Mouse (Mus musculus): ENCODE results near the gene Zfp454. TPM values are rescaled to one million over a fixed set of nuclear protein-coding genes. Genes with fewer than 3 reads are reported as not detected.

Gene Zfp454
- 0.28 and 0.29 TPM in 2 replicates for polyA plus RNA-seq (2015; fragmentation: Nextera tagmentation; extraction: Ambion mirVana)

- H3K36me3 ChIP-seq (ENCODE audit: control insufficient read depth, insufficient read depth): no peaks in the 10 kb centered on the region
- H3K4me1 ChIP-seq (ENCODE audit: control insufficient read depth, low read depth, low read length): no peaks in the 10 kb centered on the region; the same call in none of the 2 replicates
- H3K4me3 ChIP-seq (ENCODE audit: low read depth, low read length): peak within 1 kb of the TSS; percentile 44
- ATAC-seq (ENCODE audit: low read depth): peak; percentile 56
- no peak within 1 kb of the TSS for H3K9ac ChIP-seq (ENCODE audit: low read depth, low read length)
- H3K27me3 ChIP-seq (ENCODE audit: control insufficient read depth, insufficient read depth, low read depth, low read length): no peaks in the 10 kb centered on the region
- no peaks in the 10 kb centered on the region for H3K9me3 ChIP-seq (replicated peaks; ENCODE audit: control insufficient read depth, low read length)
- peak within 1 kb of the TSS; percentile 57 for H3K4me2 ChIP-seq (ENCODE audit: low read depth, low read length)
- WGBS (ENCODE audit: insufficient replicate concordance): 6% methylated on average over 26 of the region's 26 CpGs
- no peak within 1 kb of the TSS for H3K27ac ChIP-seq (ENCODE audit: low read length)
Measured at GRCm38 (mm10) chr11:50887390-50888128, at the start of gene Zfp454. Gene Zfp454, minus strand, starts transcription at chr11:50887651.

DNA sequence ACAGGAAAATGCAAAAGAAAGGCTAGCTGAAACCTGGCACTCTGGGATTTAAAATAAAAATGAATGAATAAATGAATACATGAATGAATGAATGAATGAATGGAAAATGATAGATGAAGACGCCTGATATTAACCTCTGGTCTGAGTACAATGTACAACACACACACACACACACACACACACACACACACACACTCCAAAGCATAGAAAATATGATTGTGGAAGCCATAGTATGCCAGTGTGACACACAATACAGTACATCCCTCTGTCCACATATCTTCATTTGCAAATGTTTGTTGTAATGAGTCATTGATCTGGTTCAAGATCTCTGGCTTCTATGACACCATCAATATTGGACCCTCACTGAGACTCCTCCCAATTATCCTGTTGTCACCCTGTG is 44.6 kb upstream of the Zfp454 start:
- H3K9me3 ChIP-seq (replicated peaks; ENCODE audit: control insufficient read depth, low read length): no peaks in the 10 kb centered on the region
- 15% methylated on average over 1 of the region's 1 CpGs for WGBS (ENCODE audit: insufficient replicate concordance)
- ATAC-seq (ENCODE audit: low read depth): no peak
- peaks cover 13% of the 10 kb centered on the region for H3K27me3 ChIP-seq (ENCODE audit: control insufficient read depth, insufficient read depth, low read depth, low read length)
- H3K9ac ChIP-seq (ENCODE audit: low read depth, low read length): no peak overlapping the region
- no peaks in the 10 kb centered on the region for H3K4me1 ChIP-seq (ENCODE audit: control insufficient read depth, low read depth, low read length)
- H3K27ac ChIP-seq (ENCODE audit: low read length): no peak overlapping the region
- no peaks in the 10 kb centered on the region for H3K36me3 ChIP-seq (ENCODE audit: control insufficient read depth, insufficient read depth)
- no peak overlapping the region for H3K4me3 ChIP-seq (ENCODE audit: low read depth, low read length)
- peak overlapping the region; percentile 83; the same call in 1 of the 2 replicates for H3K4me2 ChIP-seq (ENCODE audit: low read depth, low read length)

DNA sequence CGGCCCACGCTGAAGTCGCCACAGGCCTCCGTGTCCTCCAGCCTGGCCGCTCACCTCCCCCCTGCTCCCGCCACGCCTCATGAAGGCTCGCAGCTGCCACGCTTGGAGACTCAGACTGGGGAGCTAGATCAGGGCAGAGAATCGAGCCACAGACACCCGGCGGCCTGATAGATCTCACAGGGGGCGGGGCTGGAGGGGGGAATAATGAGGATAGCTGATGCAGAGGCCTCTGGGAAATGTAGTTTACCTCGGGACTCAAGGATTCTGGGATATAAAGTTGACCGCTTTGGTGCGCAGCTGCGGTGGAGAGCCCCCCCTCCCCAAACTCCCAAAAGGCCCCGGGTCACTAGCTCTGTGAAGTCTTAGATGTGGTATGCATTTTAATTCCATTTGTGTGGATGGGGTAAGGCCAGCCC is 44.0 kb upstream of the Zfp454 start, which contains the start of gene Zfp354b:
Zfp354b (minus strand) TSS at position 183 of the 416 bp plus-strand sequence.
- no peak within 1 kb of the TSS for H3K27ac ChIP-seq (ENCODE audit: low read length)

GRCm38 (mm10) chr11:50931021-50931420 is 43.6 kb upstream of the Zfp454 start:
- H3K27ac ChIP-seq (ENCODE audit: low read length): no peak overlapping the region
- 3% methylated on average over 16 of the region's 16 CpGs for WGBS (ENCODE audit: insufficient replicate concordance)
- H3K4me2 ChIP-seq (ENCODE audit: low read depth, low read length): peak overlapping the region; percentile 83

More for the DNA sequence above, 44.0 kb upstream of the Zfp454 start, which contains the start of gene Zfp354b:
- no peaks in the 10 kb centered on the region for H3K9me3 ChIP-seq (replicated peaks; ENCODE audit: control insufficient read depth, low read length)
- peak; percentile 81 for ATAC-seq (ENCODE audit: low read depth)
- peak within 1 kb of the TSS; percentile 83 for H3K4me2 ChIP-seq (ENCODE audit: low read depth, low read length)
- peaks cover 13% of the 10 kb centered on the region for H3K27me3 ChIP-seq (ENCODE audit: control insufficient read depth, insufficient read depth, low read depth, low read length)
- WGBS (ENCODE audit: insufficient replicate concordance): under 1% methylated on average over 18 of the region's 18 CpGs
- H3K36me3 ChIP-seq (ENCODE audit: control insufficient read depth, insufficient read depth): no peaks in the 10 kb centered on the region
- peak within 1 kb of the TSS; percentile 68 for H3K4me3 ChIP-seq (ENCODE audit: low read depth, low read length)
- peak within 1 kb of the TSS; percentile 55 for H3K9ac ChIP-seq (ENCODE audit: low read depth, low read length)
- H3K4me1 ChIP-seq (ENCODE audit: control insufficient read depth, low read depth, low read length): no peaks in the 10 kb centered on the region

GRCm38 (mm10) chr11:50930469-50931014 is 43.1 kb upstream of the Zfp454 start:
- Histone ChIP-seq H3K4me1 (ENCODE audit: control insufficient read depth, low read depth, low read length) (no peaks in the 10 kb centered on the region), H3K36me3 (ENCODE audit: control insufficient read depth, insufficient read depth) (no peaks in the 10 kb centered on the region), H3K27me3 (ENCODE audit: control insufficient read depth, insufficient read depth, low read depth, low read length) (peaks cover 13% of the 10 kb centered on the region), H3K27ac (ENCODE audit: low read length) (no peak overlapping the region), H3K4me3 (ENCODE audit: low read depth, low read length) (peak overlapping the region; percentile 68), H3K9me3 (replicated peaks; ENCODE audit: control insufficient read depth, low read length) (no peaks in the 10 kb centered on the region), H3K9ac (ENCODE audit: low read depth, low read length) (peak overlapping the region; percentile 55; the same call in 1 of the 2 replicates), H3K4me2 (ENCODE audit: low read depth, low read length) (peak overlapping the region; percentile 83)
- 8% methylated on average over 14 of the region's 14 CpGs for WGBS (ENCODE audit: insufficient replicate concordance)
- no peak for ATAC-seq (ENCODE audit: low read depth)

More at GRCm38 (mm10) chr11:50931021-50931420, 43.6 kb upstream of the Zfp454 start:
- H3K9ac ChIP-seq (ENCODE audit: low read depth, low read length): peak overlapping the region; percentile 55
- no peaks in the 10 kb centered on the region for H3K9me3 ChIP-seq (replicated peaks; ENCODE audit: control insufficient read depth, low read length)
- H3K27me3 ChIP-seq (ENCODE audit: control insufficient read depth, insufficient read depth, low read depth, low read length): peaks cover 13% of the 10 kb centered on the region
- no peaks in the 10 kb centered on the region for H3K4me1 ChIP-seq (ENCODE audit: control insufficient read depth, low read depth, low read length)
- no peak for ATAC-seq (ENCODE audit: low read depth)
- no peaks in the 10 kb centered on the region for H3K36me3 ChIP-seq (ENCODE audit: control insufficient read depth, insufficient read depth)
- H3K4me3 ChIP-seq (ENCODE audit: low read depth, low read length): peak overlapping the region; percentile 68

- H3K36me3 ChIP-seq (ENCODE audit: control insufficient read depth, insufficient read depth): no peaks in the 10 kb centered on the region; the same call in 1 of the 2 replicates
- no peaks in the 10 kb centered on the region for H3K4me1 ChIP-seq (ENCODE audit: control insufficient read depth, low read depth, low read length)
- no peak within 1 kb of the TSS for H3K27ac ChIP-seq (ENCODE audit: low read length)
- H3K9me3 ChIP-seq (replicated peaks; ENCODE audit: control insufficient read depth, low read length): no peaks in the 10 kb centered on the region
- peak within 1 kb of the TSS; percentile 73 for H3K4me3 ChIP-seq (ENCODE audit: low read depth, low read length)
- peak; percentile 96 for ATAC-seq (ENCODE audit: low read depth)
- no peaks in the 10 kb centered on the region for H3K27me3 ChIP-seq (ENCODE audit: control insufficient read depth, insufficient read depth, low read depth, low read length)
- peak within 1 kb of the TSS; percentile 67 for H3K9ac ChIP-seq (ENCODE audit: low read depth, low read length)
- under 1% methylated on average over 47 of the region's 47 CpGs for WGBS (ENCODE audit: insufficient replicate concordance)
- H3K4me2 ChIP-seq (ENCODE audit: low read depth, low read length): peak within 1 kb of the TSS; percentile 68
Measured at GRCm38 (mm10) chr11:50915671-50916320, 28.3 kb upstream of the Zfp454 start, which contains the start of gene Zfp2. Gene Zfp2, minus strand, starts transcription at chr11:50916165.

DNA sequence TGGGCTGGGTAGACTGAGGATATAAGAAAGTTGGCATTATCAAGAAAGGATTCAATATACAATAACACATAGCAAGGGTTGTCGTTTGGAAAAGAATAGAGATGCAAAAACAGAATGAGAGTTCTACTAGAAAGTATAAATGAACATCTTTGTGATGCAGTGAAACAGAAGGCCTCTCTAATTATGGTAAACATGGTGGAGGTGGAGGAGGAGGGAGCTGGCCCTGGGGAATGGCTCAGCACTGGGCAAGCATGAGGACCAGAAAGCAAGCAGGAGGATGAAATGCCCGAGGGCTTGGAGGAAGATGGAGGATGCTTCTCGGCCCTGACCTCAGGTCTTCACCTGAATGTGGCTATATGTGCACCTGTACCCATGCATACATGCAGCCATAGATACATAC is 27.0 kb upstream of the Zfp454 start:
- Histone ChIP-seq H3K36me3 (ENCODE audit: control insufficient read depth, insufficient read depth) (peaks cover 9% of the 10 kb centered on the region), H3K27me3 (ENCODE audit: control insufficient read depth, insufficient read depth, low read depth, low read length) (no peaks in the 10 kb centered on the region), H3K9ac (ENCODE audit: low read depth, low read length) (no peak overlapping the region), H3K27ac (ENCODE audit: low read length) (no peak overlapping the region), H3K4me3 (ENCODE audit: low read depth, low read length) (no peak overlapping the region), H3K4me1 (ENCODE audit: control insufficient read depth, low read depth, low read length) (no peaks in the 10 kb centered on the region), H3K9me3 (replicated peaks; ENCODE audit: control insufficient read depth, low read length) (no peaks in the 10 kb centered on the region), H3K4me2 (ENCODE audit: low read depth, low read length) (no peak overlapping the region)
- ATAC-seq (ENCODE audit: low read depth): no peak
- WGBS (ENCODE audit: insufficient replicate concordance): 74% methylated on average over 3 of the region's 3 CpGs

- Histone ChIP-seq H3K27me3 (ENCODE audit: control insufficient read depth, insufficient read depth, low read depth, low read length) (no peaks in the 10 kb centered on the region), H3K4me3 (ENCODE audit: low read depth, low read length) (no peak overlapping the region), H3K9ac (ENCODE audit: low read depth, low read length) (no peak overlapping the region), H3K9me3 (replicated peaks; ENCODE audit: control insufficient read depth, low read length) (no peaks in the 10 kb centered on the region), H3K27ac (ENCODE audit: low read length) (no peak overlapping the region), H3K36me3 (ENCODE audit: control insufficient read depth, insufficient read depth) (peaks cover 10% of the 10 kb centered on the region), H3K4me1 (ENCODE audit: control insufficient read depth, low read depth, low read length) (no peaks in the 10 kb centered on the region), H3K4me2 (ENCODE audit: low read depth, low read length) (no peak overlapping the region)
- no peak for ATAC-seq (ENCODE audit: low read depth)
- WGBS (ENCODE audit: insufficient replicate concordance): 55% methylated on average over 1 of the region's 1 CpGs
Measured at GRCm38 (mm10) chr11:50913301-50913700, 25.9 kb upstream of the Zfp454 start.

All from liver, embryonic 16.5 days (tissue).